Mouse (Mus musculus) embryonic facial prominence, embryonic 11.5 days (tissue): ENCODE data around the gene Rnf214. TPM values are rescaled to one million over a fixed set of nuclear protein-coding genes. Genes with fewer than 3 reads are reported as not detected.
A peak's percentile ranks its signal among the peaks of the same experiment; 100 is the strongest.

ENCODE experiments used
- ATAC-seq: fragments of 200-750 bp; cut with Nextera tagmentation; replicated peaks from 2 replicates; pipeline ENCODE4 v1.8.0; 2017; ENCODE audit warnings: low read depth; ENCODE audit not compliant: insufficient number of reproducible peaks, low FRiP score, low TSS enrichment
- DNase-seq: peaks from one replicate; pipeline ENCODE4 v3.0.0-alpha.2; 2015; ENCODE audit warnings: low spot score
- H3K27ac ChIP-seq: fragments of 300-500 bp; sonication (generic); replicated peaks from 2 replicates; pipeline ENCODE4 v1.5.1; 2014; ENCODE audit warnings: mild to moderate bottlenecking, low read depth, low read length, control low read depth
- H3K27me3 ChIP-seq: fragments of 300-500 bp; sonication (generic); 2 replicates; pipeline ENCODE4 v1.6.1; 2014; ENCODE audit warnings: mild to moderate bottlenecking, low read length, moderate library complexity, mixed read lengths; ENCODE audit not compliant: control insufficient read depth, insufficient read depth
- H3K36me3 ChIP-seq: fragments of 300-500 bp; sonication (generic); replicated peaks from 2 replicates; pipeline ENCODE4 v1.6.1; 2014; ENCODE audit warnings: low read depth, mild to moderate bottlenecking, low read length, moderate library complexity, mixed read lengths; ENCODE audit not compliant: control insufficient read depth, insufficient read depth
- H3K4me1 ChIP-seq: fragments of 300-500 bp; sonication (generic); 2 replicates; pipeline ENCODE4 v1.6.1; 2014; ENCODE audit warnings: low read length, mixed read lengths; ENCODE audit not compliant: control insufficient read depth, insufficient read depth
- H3K4me2 ChIP-seq: fragments of 300-500 bp; sonication (generic); 2 replicates; pipeline ENCODE4 v1.6.1; 2014; ENCODE audit warnings: low read depth, mild to moderate bottlenecking, control low read depth, low read length, moderate library complexity
- H3K4me3 ChIP-seq: fragments of 300-500 bp; sonication (generic); 2 replicates; pipeline ENCODE4 v1.5.1; 2014; ENCODE audit warnings: low read depth, low read length, control low read depth
- H3K9ac ChIP-seq: fragments of 300-500 bp; sonication (generic); replicated peaks from 2 replicates; pipeline ENCODE4 v1.6.1; 2014; ENCODE audit warnings: mild to moderate bottlenecking, control low read depth, low read length
- H3K9me3 ChIP-seq: fragments of 300-500 bp; sonication (generic); replicated peaks from 2 replicates; pipeline ENCODE4 v1.6.1; 2016; ENCODE audit warnings: mild to moderate bottlenecking, low read length, inconsistent platforms, mixed read lengths; ENCODE audit not compliant: control insufficient read depth
- WGBS: fragments of 180-500 bp; shearing (Covaris S2); extraction: QIAGEN DNeasy Blood & Tissue Kit; methylation state at CpG from one replicate; pipeline ENCODE4 v1.1.7; 2014; 5-methylcytosine and 5-hydroxymethylcytosine counted together
- polyA plus RNA-seq: library from polyadenylated mRNA; unstranded; fragments of >200 nt; fragmentation: Nextera tagmentation; extraction: Ambion mirVana; gene quantifications from 2 replicates; pipeline ENCODE4 v1.2.1, GENCODE M21; 2014

Rnf214 gene
- polyA plus RNA-seq, 1 experiment from 2014 or later: 53.1 TPM

GRCm38 (mm10) chr9:45843780-45844179 is 62.9 kb downstream of the Rnf214 start:
- Histone ChIP-seq H3K4me1 (no peaks in the 10 kb centered on the region; the same call in 1 of the 2 replicates), H3K9ac (no peak overlapping the region), H3K27me3 (no peaks in the 10 kb centered on the region), H3K4me2 (no peak overlapping the region), H3K36me3 (no peaks in the 10 kb centered on the region), H3K9me3 (no peaks in the 10 kb centered on the region), H3K4me3 (no peak overlapping the region), H3K27ac (no peak overlapping the region)
- 96% methylated on average over 1 of the region's 1 CpGs for WGBS
- no peak for ATAC-seq
- DNase-seq: no peak

GRCm38 (mm10) chr9:45843007-45843406 is 63.7 kb downstream of the Rnf214 start:
- 79% methylated on average over 5 of the region's 5 CpGs for WGBS
- Histone ChIP-seq H3K27me3 (no peaks in the 10 kb centered on the region), H3K9me3 (no peaks in the 10 kb centered on the region), H3K9ac (no peak overlapping the region), H3K4me1 (no peaks in the 10 kb centered on the region; the same call in 1 of the 2 replicates), H3K36me3 (no peaks in the 10 kb centered on the region), H3K4me2 (no peak overlapping the region), H3K4me3 (no peak overlapping the region), H3K27ac (no peak overlapping the region)
- DNase-seq (no peak), ATAC-seq (no peak)

- Histone ChIP-seq H3K9me3 (no peaks in the 10 kb centered on the region), H3K4me2 (no peak overlapping the region), H3K36me3 (no peaks in the 10 kb centered on the region), H3K27ac (no peak overlapping the region), H3K27me3 (no peaks in the 10 kb centered on the region), H3K9ac (no peak overlapping the region), H3K4me3 (no peak overlapping the region), H3K4me1 (no peaks in the 10 kb centered on the region; the same call in 1 of the 2 replicates)
- DNase-seq: no peak
- WGBS: 83% methylated on average over 6 of the region's 6 CpGs
- no peak for ATAC-seq
Observed at GRCm38 (mm10) chr9:45841458-45841857, 65.3 kb downstream of the Rnf214 start.

GRCm38 (mm10) chr9:45840331-45840730 is 66.4 kb downstream of the Rnf214 start:
- H3K36me3 ChIP-seq: no peaks in the 10 kb centered on the region
- ATAC-seq (no peak), DNase-seq (no peak)
- no peaks in the 10 kb centered on the region; the same call in 1 of the 2 replicates for H3K4me1 ChIP-seq
- 67% methylated on average over 5 of the region's 5 CpGs for WGBS
- H3K9me3 ChIP-seq: no peaks in the 10 kb centered on the region
- no peaks in the 10 kb centered on the region for H3K27me3 ChIP-seq
- no peak overlapping the region; the same call in 1 of the 2 replicates for H3K4me3 ChIP-seq
- no peak overlapping the region; the same call in none of the 2 replicates for H3K4me2 ChIP-seq
- H3K9ac ChIP-seq: peak overlapping the region; percentile 13; the same call in 1 of the 2 replicates
- no peak overlapping the region for H3K27ac ChIP-seq

GRCm38 (mm10) chr9:45839982-45840300 is 66.8 kb downstream of the Rnf214 start:
- Histone ChIP-seq H3K4me1 (no peaks in the 10 kb centered on the region; the same call in 1 of the 2 replicates), H3K4me2 (peak overlapping the region; percentile 96; the same call in 1 of the 2 replicates), H3K27me3 (no peaks in the 10 kb centered on the region), H3K9me3 (no peaks in the 10 kb centered on the region), H3K9ac (peak overlapping the region; percentile 13; the same call in 1 of the 2 replicates), H3K36me3 (no peaks in the 10 kb centered on the region), H3K27ac (no peak overlapping the region), H3K4me3 (no peak overlapping the region; the same call in 1 of the 2 replicates)
- 73% methylated on average over 7 of the region's 7 CpGs for WGBS
- ATAC-seq (no peak), DNase-seq (no peak)

GRCm38 (mm10) chr9:45839139-45839981 is 67.4 kb downstream of the Rnf214 start:
- Histone ChIP-seq H3K27me3 (no peaks in the 10 kb centered on the region), H3K9me3 (no peaks in the 10 kb centered on the region), H3K4me1 (no peaks in the 10 kb centered on the region; the same call in 1 of the 2 replicates), H3K9ac (peak overlapping the region; percentile 82), H3K4me3 (peak overlapping the region; percentile 81), H3K36me3 (no peaks in the 10 kb centered on the region), H3K27ac (no peak overlapping the region), H3K4me2 (peak overlapping the region; percentile 96)
- DNase-seq: no peak
- 15% methylated on average over 17 of the region's 17 CpGs for WGBS
- peak; percentile 29; the same call in 1 of the 2 replicates for ATAC-seq

DNA sequence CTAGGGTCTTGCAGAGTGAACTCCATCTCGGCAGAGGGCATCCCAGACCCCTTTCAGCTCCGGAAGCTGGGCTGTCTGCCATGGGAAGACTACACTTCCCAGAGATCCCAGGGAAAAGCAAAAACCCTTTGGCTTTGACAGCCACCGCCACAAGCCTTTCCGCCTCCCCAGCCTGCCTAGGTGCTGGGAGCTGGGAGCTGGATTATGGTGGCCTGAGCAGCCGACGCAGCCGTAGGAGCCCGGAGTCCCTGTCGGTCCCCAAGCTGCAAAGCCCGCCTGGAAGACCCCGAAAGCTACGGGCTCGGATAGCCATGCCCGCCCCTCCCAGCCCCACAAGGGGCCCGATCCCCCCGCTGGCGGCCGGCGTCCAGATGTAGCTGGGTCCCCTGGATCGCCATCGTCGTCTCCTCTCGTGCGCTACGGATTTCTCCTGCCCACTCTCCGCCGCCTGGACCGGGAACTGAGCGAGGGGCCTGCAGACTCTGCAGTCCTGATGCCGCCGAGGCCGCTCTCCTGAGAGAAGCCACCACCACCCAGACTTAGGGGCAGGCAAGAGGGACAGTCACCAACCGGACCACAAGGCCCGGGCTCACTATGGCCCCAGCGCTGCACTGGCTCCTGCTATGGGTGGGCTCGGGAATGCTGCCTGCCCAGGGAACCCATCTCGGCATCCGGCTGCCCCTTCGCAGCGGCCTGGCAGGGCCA is 68.1 kb downstream of the Rnf214 start, which contains the start of gene Bace1:
TSS of gene Bace1 (plus strand) at position 147 of the 705 bp plus-strand sequence.
- peak; percentile 85 for ATAC-seq
- no peak within 1 kb of the TSS for H3K27ac ChIP-seq
- under 1% methylated on average over 40 of the region's 40 CpGs for WGBS

More for the DNA sequence above, 68.1 kb downstream of the Rnf214 start, which contains the start of gene Bace1:
- H3K4me2 ChIP-seq: peak within 1 kb of the TSS; percentile 96
- no peaks in the 10 kb centered on the region for H3K9me3 ChIP-seq
- H3K27me3 ChIP-seq: no peaks in the 10 kb centered on the region
- H3K36me3 ChIP-seq: no peaks in the 10 kb centered on the region
- H3K4me1 ChIP-seq: no peaks in the 10 kb centered on the region; the same call in 1 of the 2 replicates
- H3K9ac ChIP-seq: peak within 1 kb of the TSS; percentile 82
- peak within 1 kb of the TSS; percentile 81 for H3K4me3 ChIP-seq
- DNase-seq: peak; percentile 91
